Comparison of ENCODE assay signal across 19 mouse cellular contexts in genomic region chr3:68350624-68351023, GRCm38 (mm10).
DNase-seq lines count a peak whose midpoint lies in the region; ATAC-seq and TF ChIP-seq lines count a peak whose summit lies in the region.
"Had no signal": no experiment of that assay in that cellular context is flagged by ENCODE, and none has a peak within 500 bp of the region (broad histone marks: within the 10 kb centered on the region; RNA-seq: fewer than 3 reads in every experiment).

No protein-coding gene starts in this region.

- no peak overlapping the region for H3K9ac ChIP-seq in hindbrain, embryonic 15.5 days
- no peak overlapping the region for H3K9ac ChIP-seq in hindbrain, embryonic 12.5 days
- no peak overlapping the region for H3K9ac ChIP-seq in midbrain, embryonic 14.5 days (replicated peaks; ENCODE audit: low read length)
- no peak overlapping the region for H3K9ac ChIP-seq in midbrain, postnatal 0 days (replicated peaks; ENCODE audit: low read length, poor library complexity, severe bottlenecking)
- H3K9ac ChIP-seq in neural tube, embryonic 14.5 days (replicated peaks; ENCODE audit: low read depth, low read length): no peak overlapping the region
- H3K9ac ChIP-seq: embryonic facial prominence, embryonic 15.5 days; heart, embryonic 12.5 days; intestine, embryonic 15.5 days had no signal

- no peaks in the 10 kb centered on the region for H3K36me3 ChIP-seq in hindbrain, embryonic 15.5 days
- H3K36me3 ChIP-seq in hindbrain, embryonic 12.5 days: no peaks in the 10 kb centered on the region
- no peaks in the 10 kb centered on the region for H3K36me3 ChIP-seq in midbrain, embryonic 14.5 days (ENCODE audit: control insufficient read depth, insufficient read depth, low read length)
- no peaks in the 10 kb centered on the region for H3K36me3 ChIP-seq in midbrain, postnatal 0 days (ENCODE audit: insufficient read depth, low read length)
- H3K36me3 ChIP-seq in neural tube, embryonic 14.5 days (ENCODE audit: control insufficient read depth, insufficient read depth, low read length): no peaks in the 10 kb centered on the region
- H3K36me3 ChIP-seq: embryonic facial prominence, embryonic 15.5 days; forebrain, embryonic 10.5 days; heart, embryonic 12.5 days; intestine, embryonic 15.5 days had no signal

- DNase-seq in midbrain, embryonic 14.5 days: peak; percentile 43
- DNase-seq in midbrain, postnatal 0 days (ENCODE audit: low spot score): no peak
- peak; percentile 37 for DNase-seq in brain, embryonic 14.5 days (ENCODE audit: low read depth)
- no peak for DNase-seq in kidney, postnatal 36 days
- DNase-seq: adrenal gland, adult 2 months; adrenal gland, postnatal 25 days; cerebellum, adult 8-10 months; cerebellum, postnatal 14 days; gastrocnemius, adult 2 months; gastrocnemius, postnatal 25 days had no signal

- no peak for TF ChIP-seq POLR2A in brain, embryonic 14.5 days (IDR thresholded peaks at IDR 0.05; ENCODE audit: borderline replicate concordance, extremely low read depth, insufficient read depth, insufficient read length, poor library complexity, severe bottlenecking)

- H3K4me2 ChIP-seq in hindbrain, embryonic 15.5 days: no peak overlapping the region
- no peak overlapping the region for H3K4me2 ChIP-seq in hindbrain, embryonic 12.5 days (replicated peaks)
- no peak overlapping the region for H3K4me2 ChIP-seq in midbrain, embryonic 14.5 days (ENCODE audit: low read length)
- H3K4me2 ChIP-seq in midbrain, postnatal 0 days (ENCODE audit: low read depth, low read length, poor library complexity, severe bottlenecking): no peak overlapping the region
- H3K4me2 ChIP-seq in neural tube, embryonic 14.5 days (ENCODE audit: low read depth, low read length): no peak overlapping the region
- H3K4me2 ChIP-seq: embryonic facial prominence, embryonic 15.5 days; heart, embryonic 12.5 days; intestine, embryonic 15.5 days had no signal

- no peak for TF ChIP-seq CTCF in midbrain, postnatal 0 days (IDR thresholded peaks at IDR 0.05)
- TF ChIP-seq CTCF in brain, embryonic 14.5 days (IDR thresholded peaks at IDR 0.05; ENCODE audit: borderline replicate concordance, extremely low read depth, insufficient read depth, insufficient read length): no peak

- 61% methylated on average over 6 of the region's 6 CpGs for WGBS in hindbrain, embryonic 15.5 days
- WGBS in hindbrain, embryonic 12.5 days: 67% methylated on average over 6 of the region's 6 CpGs
- 71% methylated on average over 6 of the region's 6 CpGs for WGBS in midbrain, embryonic 14.5 days
- WGBS in midbrain, postnatal 0 days: 70% methylated on average over 6 of the region's 6 CpGs
- whole genome bisulfite sequencing in neural tube, embryonic 14.5 days: 40% methylated on average over 6 of the region's 6 CpGs

- ATAC-seq in hindbrain, embryonic 15.5 days (ENCODE audit: low FRiP score, low read depth): peak; percentile 61; the same call in 1 of the 2 replicates
- ATAC-seq in hindbrain, embryonic 12.5 days (ENCODE audit: low FRiP score): no peak
- 0 out of 2 replicates have a peak, but pooled peaks have one; percentile 2 for ATAC-seq in midbrain, embryonic 14.5 days (ENCODE audit: low FRiP score, low TSS enrichment)
- no peak for ATAC-seq in midbrain, postnatal 0 days (ENCODE audit: low FRiP score)
- peak; percentile 59; the same call in 1 of the 2 replicates for ATAC-seq in neural tube, embryonic 14.5 days (ENCODE audit: low read depth)
- ATAC-seq: forebrain, embryonic 14.5 days; intestine, embryonic 15.5 days had no signal

- no peaks in the 10 kb centered on the region for H3K27me3 ChIP-seq in hindbrain, embryonic 15.5 days
- no peaks in the 10 kb centered on the region for H3K27me3 ChIP-seq in hindbrain, embryonic 12.5 days
- H3K27me3 ChIP-seq in midbrain, embryonic 14.5 days (ENCODE audit: control insufficient read depth, insufficient read depth, low read length): no peaks in the 10 kb centered on the region
- no peaks in the 10 kb centered on the region for H3K27me3 ChIP-seq in midbrain, postnatal 0 days (ENCODE audit: insufficient read depth, low read length)
- H3K27me3 ChIP-seq in neural tube, embryonic 14.5 days (ENCODE audit: control insufficient read depth, insufficient read depth, low read length): no peaks in the 10 kb centered on the region
- H3K27me3 ChIP-seq: embryonic facial prominence, embryonic 15.5 days; heart, embryonic 12.5 days; intestine, embryonic 15.5 days had no signal

- peaks cover 4% of the 10 kb centered on the region; the same call in 1 of the 2 replicates for H3K4me1 ChIP-seq in hindbrain, embryonic 15.5 days (replicated peaks)
- H3K4me1 ChIP-seq in hindbrain, embryonic 12.5 days: peaks cover 7% of the 10 kb centered on the region; the same call in 1 of the 2 replicates
- H3K4me1 ChIP-seq in midbrain, embryonic 14.5 days (ENCODE audit: control insufficient read depth, insufficient read depth, low read length): no peaks in the 10 kb centered on the region
- 0 out of 2 replicates have a peak, but pooled peaks cover 2% of the 10 kb centered on the region for H3K4me1 ChIP-seq in midbrain, postnatal 0 days (ENCODE audit: insufficient read depth, low read length)
- 0 out of 2 replicates have a peak, but pooled peaks cover 4% of the 10 kb centered on the region for H3K4me1 ChIP-seq in neural tube, embryonic 14.5 days (ENCODE audit: control insufficient read depth, insufficient read depth, low read length)
- H3K4me1 ChIP-seq: embryonic facial prominence, embryonic 15.5 days; forebrain, embryonic 10.5 days; heart, embryonic 12.5 days had no signal

- no peak overlapping the region for H3K27ac ChIP-seq in hindbrain, embryonic 15.5 days (replicated peaks)
- no peak overlapping the region for H3K27ac ChIP-seq in hindbrain, embryonic 12.5 days
- H3K27ac ChIP-seq in midbrain, embryonic 14.5 days (replicated peaks; ENCODE audit: low read depth, low read length): no peak overlapping the region
- H3K27ac ChIP-seq in midbrain, postnatal 0 days (ENCODE audit: low read depth, low read length): no peak overlapping the region
- no peak overlapping the region for H3K27ac ChIP-seq in neural tube, embryonic 14.5 days (ENCODE audit: low read depth, low read length)
- H3K27ac ChIP-seq: embryonic facial prominence, embryonic 15.5 days; forebrain, embryonic 10.5 days; gastrocnemius, adult 2 months; intestine, embryonic 15.5 days had no signal

- H3K4me3 ChIP-seq in hindbrain, embryonic 15.5 days: no peak overlapping the region
- H3K4me3 ChIP-seq in hindbrain, embryonic 12.5 days: no peak overlapping the region
- H3K4me3 ChIP-seq in midbrain, embryonic 14.5 days (replicated peaks; ENCODE audit: low read depth, low read length): no peak overlapping the region
- H3K4me3 ChIP-seq in midbrain, postnatal 0 days (ENCODE audit: low read depth, low read length): no peak overlapping the region
- no peak overlapping the region for H3K4me3 ChIP-seq in neural tube, embryonic 14.5 days (ENCODE audit: low read depth, low read length)
- H3K4me3 ChIP-seq: embryonic facial prominence, embryonic 15.5 days; erythroblast, embryonic 14.5 days; forebrain, embryonic 10.5 days; gastrocnemius, adult 2 months; heart, embryonic 12.5 days; intestine, embryonic 15.5 days had no signal

- no peaks in the 10 kb centered on the region for H3K9me3 ChIP-seq in hindbrain, embryonic 15.5 days
- H3K9me3 ChIP-seq in hindbrain, embryonic 12.5 days (replicated peaks): no peaks in the 10 kb centered on the region
- no peaks in the 10 kb centered on the region for H3K9me3 ChIP-seq in midbrain, embryonic 14.5 days (ENCODE audit: control insufficient read depth, low read length)
- no peaks in the 10 kb centered on the region for H3K9me3 ChIP-seq in midbrain, postnatal 0 days (ENCODE audit: low read length)
- H3K9me3 ChIP-seq in neural tube, embryonic 14.5 days (ENCODE audit: control insufficient read depth, low read length): no peaks in the 10 kb centered on the region
- H3K9me3 ChIP-seq: embryonic facial prominence, embryonic 15.5 days; forebrain, embryonic 10.5 days; intestine, embryonic 15.5 days had no signal

Comparison
In these comparisons a context has a peak if more than half of its experiments do, and no peak if none do; other contexts are left out.
1. ATAC-seq: peak in hindbrain, embryonic 15.5 days (single experiment), midbrain, embryonic 14.5 days (single experiment) and neural tube, embryonic 14.5 days (single experiment); none in hindbrain, embryonic 12.5 days (single experiment) and midbrain, postnatal 0 days (single experiment).
2. DNase-seq: peak in midbrain, embryonic 14.5 days (single experiment) and brain, embryonic 14.5 days (single experiment); none in midbrain, postnatal 0 days (single experiment) and kidney, postnatal 36 days (0 of 2).